Mouse (Mus musculus): ENCODE measurements around the gene Misp. TPM values are rescaled to one million over a fixed set of nuclear protein-coding genes. Genes with fewer than 3 reads are reported as not detected.

Misp gene
- total and polyA plus RNA-seq, 3 experiments = not detected

DNA sequence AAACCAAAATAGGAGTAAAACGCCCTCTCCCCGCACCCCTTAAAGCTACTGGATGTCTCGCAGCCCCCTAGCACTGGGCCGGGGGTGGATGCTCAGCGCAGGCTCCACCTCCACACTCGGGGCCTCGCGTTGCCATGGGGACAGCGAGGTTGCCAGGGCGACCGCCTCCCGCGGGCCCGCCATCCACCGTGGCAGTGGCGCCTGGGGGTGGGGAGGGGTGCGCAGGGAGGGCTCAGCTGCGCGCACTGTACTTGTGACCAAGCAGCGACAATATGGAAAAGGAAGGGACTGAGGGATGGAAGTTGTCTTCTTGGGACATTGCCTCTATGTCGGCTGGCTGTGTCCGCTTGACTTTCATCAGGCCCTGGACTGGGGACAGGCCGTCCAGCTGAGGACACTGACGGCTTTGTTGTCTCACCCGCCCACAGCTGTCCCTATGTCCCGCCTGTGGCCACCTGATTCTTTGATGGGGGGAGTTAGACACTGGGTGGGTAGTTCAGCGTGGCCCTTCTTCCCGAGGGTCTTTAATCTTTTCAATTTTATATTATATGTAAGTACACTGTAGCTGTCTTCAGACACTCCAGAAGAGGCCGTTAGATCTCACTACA is 17.0 kb upstream of the Misp start:
- dilution Hi-C loops (cut with MboI; ENCODE audit: extremely low pct_ligation_motif_present, extremely low pct_unique_long_range_greater_than_20kb, low sequenced_read_pairs) = no loop called here
- H3K4me2 ChIP-seq (ENCODE audit: insufficient read depth, low read depth, poor library complexity, severe bottlenecking) = no peak overlapping the region
- H3K9me3 ChIP-seq (replicated peaks; ENCODE audit: low read length) = peaks cover 2% of the 10 kb centered on the region

GRCm38 (mm10) chr10:79805636-79806035 is 15.2 kb upstream of the Misp start:
- Histone ChIP-seq H3K9ac (ENCODE audit: insufficient read depth, low read depth) (no peak overlapping the region), H3K36me3 (replicated peaks in 1 of 2; ENCODE audit: control insufficient read depth in 1 of 2, insufficient read depth in 1 of 2, low read length in 1 of 2) (no peaks in the 10 kb centered on the region), H3K79me2 (replicated peaks; ENCODE audit: control insufficient read depth, extremely low read depth, insufficient read depth, poor library complexity, severe bottlenecking) (no peaks in the 10 kb centered on the region), H3K27me3 (replicated peaks) (peaks cover 31% of the 10 kb centered on the region), H3K4me2 (ENCODE audit: insufficient read depth, low read depth, poor library complexity, severe bottlenecking) (no peak overlapping the region), H3K9me3 (replicated peaks; ENCODE audit: low read length) (no peaks in the 10 kb centered on the region), H3K27ac (ENCODE audit: insufficient read depth, low read depth) (no peak overlapping the region), H3K4me1 (ENCODE audit: control insufficient read depth in 1 of 2, insufficient read depth in 2 of 2) (peaks cover 0 to 9% of the 10 kb centered on the region in 2 experiments; a peak in 2 of 4 replicates), H3K4me3 (replicated peaks in 1 of 3; ENCODE audit: low read depth in 2 of 3, low read length in 2 of 3, poor library complexity in 1 of 3) (no peak overlapping the region)
- no peak for DNase-seq (ENCODE audit: extremely low read depth)
- dilution Hi-C loops (cut with MboI; ENCODE audit: extremely low pct_ligation_motif_present, extremely low pct_unique_long_range_greater_than_20kb, low sequenced_read_pairs) (no loop called here), in situ Hi-C loops (cut with MboI; ENCODE audit: low pct_ligation_motif_present, low pct_unique_long_range_greater_than_20kb, low sequenced_read_pairs) (no loop called here)
- no peak for TF ChIP-seq ZMIZ1 (IDR thresholded peaks at IDR 0.05; ENCODE audit: low read depth, low read length)

More for the DNA sequence above, 17.0 kb upstream of the Misp start:
- Histone ChIP-seq H3K4me1 (ENCODE audit: control insufficient read depth in 1 of 2, insufficient read depth in 2 of 2) (peaks cover 0 to 9% of the 10 kb centered on the region in 2 experiments; a peak in 2 of 4 replicates), H3K79me2 (replicated peaks; ENCODE audit: control insufficient read depth, extremely low read depth, insufficient read depth, poor library complexity, severe bottlenecking) (no peaks in the 10 kb centered on the region), H3K36me3 (replicated peaks in 1 of 2; ENCODE audit: control insufficient read depth in 1 of 2, insufficient read depth in 1 of 2, low read length in 1 of 2) (no peaks in the 10 kb centered on the region), H3K9ac (ENCODE audit: insufficient read depth, low read depth) (no peak overlapping the region), H3K27me3 (replicated peaks) (peaks cover 31% of the 10 kb centered on the region), H3K27ac (ENCODE audit: insufficient read depth, low read depth) (no peak overlapping the region), H3K4me3 (replicated peaks in 1 of 3; ENCODE audit: low read depth in 2 of 3, low read length in 2 of 3, poor library complexity in 1 of 3) (no peak overlapping the region)
- DNase-seq (ENCODE audit: extremely low read depth) = no peak
- TF ChIP-seq SMC3 (IDR thresholded peaks at IDR 0.05; ENCODE audit: low read depth, low read length) = no peak
- TF ChIP-seq ZMIZ1 (IDR thresholded peaks at IDR 0.05; ENCODE audit: low read depth, low read length) = no peak
- no peak for TF ChIP-seq HCFC1 (IDR thresholded peaks at IDR 0.05; ENCODE audit: low read depth, low read length)
- no peak for TF ChIP-seq USF2 (conservative IDR thresholded peaks at IDR 0.05; ENCODE audit: low read depth, low read length)
- in situ Hi-C loops (cut with MboI; ENCODE audit: low pct_ligation_motif_present, low pct_unique_long_range_greater_than_20kb, low sequenced_read_pairs) = no loop called here

DNA sequence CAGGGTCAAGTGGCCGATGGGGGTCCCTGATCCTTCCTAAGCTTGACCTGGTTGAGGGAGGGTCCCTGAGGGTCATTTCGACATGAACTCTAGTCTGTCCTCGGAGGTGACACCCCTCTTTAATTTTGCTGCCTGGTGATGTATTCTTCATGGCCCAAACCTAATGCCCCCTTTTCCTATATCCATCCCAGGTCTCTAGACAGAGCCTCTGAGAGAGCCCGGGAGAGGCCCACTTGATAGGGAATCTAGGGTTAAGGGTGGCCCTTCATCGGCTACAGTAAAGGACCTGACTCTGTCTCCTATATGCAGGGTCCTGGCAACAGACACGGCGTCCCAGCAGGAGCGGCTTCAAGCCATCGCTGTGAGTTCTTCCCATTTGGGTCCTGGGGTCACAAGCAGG is 14.5 kb upstream of the Misp start:
- Histone ChIP-seq H3K9me3 (replicated peaks; ENCODE audit: low read length) (no peaks in the 10 kb centered on the region), H3K27me3 (replicated peaks) (peaks cover 31% of the 10 kb centered on the region), H3K79me2 (replicated peaks; ENCODE audit: control insufficient read depth, extremely low read depth, insufficient read depth, poor library complexity, severe bottlenecking) (no peaks in the 10 kb centered on the region), H3K4me1 (ENCODE audit: control insufficient read depth in 1 of 2, insufficient read depth in 2 of 2) (peaks cover 0 to 9% of the 10 kb centered on the region in 2 experiments; a peak in 2 of 4 replicates), H3K4me3 (replicated peaks in 1 of 3; ENCODE audit: low read depth in 2 of 3, low read length in 2 of 3, poor library complexity in 1 of 3) (no peak overlapping the region), H3K36me3 (replicated peaks in 1 of 2; ENCODE audit: control insufficient read depth in 1 of 2, insufficient read depth in 1 of 2, low read length in 1 of 2) (no peaks in the 10 kb centered on the region), H3K9ac (ENCODE audit: insufficient read depth, low read depth) (no peak overlapping the region), H3K27ac (ENCODE audit: insufficient read depth, low read depth) (no peak overlapping the region), H3K4me2 (ENCODE audit: insufficient read depth, low read depth, poor library complexity, severe bottlenecking) (no peak overlapping the region)
- no peak for DNase-seq (ENCODE audit: extremely low read depth)
- dilution Hi-C loops (cut with MboI; ENCODE audit: extremely low pct_ligation_motif_present, extremely low pct_unique_long_range_greater_than_20kb, low sequenced_read_pairs) = no loop called here
- in situ Hi-C loops (cut with MboI; ENCODE audit: low pct_ligation_motif_present, low pct_unique_long_range_greater_than_20kb, low sequenced_read_pairs) = no loop called here
- TF ChIP-seq CHD2 (IDR thresholded peaks at IDR 0.05; ENCODE audit: low read length) (no peak), IRF4 (IDR thresholded peaks at IDR 0.05; ENCODE audit: low read depth, low read length) (no peak), ZC3H11A (IDR thresholded peaks at IDR 0.05; ENCODE audit: low read depth, low read length) (no peak), CHD1 (IDR thresholded peaks at IDR 0.05; ENCODE audit: low read depth, low read length) (no peak), ZKSCAN1 (IDR thresholded peaks at IDR 0.05; ENCODE audit: borderline replicate concordance, low read depth, low read length) (no peak), UBTF (IDR thresholded peaks at IDR 0.05; ENCODE audit: low read depth, low read length) (no peak), SMC3 (IDR thresholded peaks at IDR 0.05; ENCODE audit: low read depth, low read length) (no peak), RCOR1 (conservative IDR thresholded peaks at IDR 0.05; ENCODE audit: low read depth, low read length) (no peak), RAD21 (IDR thresholded peaks at IDR 0.05; ENCODE audit: low read depth, low read length) (no peak), KAT2A (IDR thresholded peaks at IDR 0.05; ENCODE audit: insufficient replicate concordance, low read length) (no peak), SIN3A (IDR thresholded peaks at IDR 0.05; ENCODE audit: low read length) (no peak), ZMIZ1 (IDR thresholded peaks at IDR 0.05; ENCODE audit: low read depth, low read length) (no peak), NELFE (IDR thresholded peaks at IDR 0.05; ENCODE audit: low read depth, low read length) (no peak), ETS1 (conservative IDR thresholded peaks at IDR 0.05; ENCODE audit: low read depth, low read length) (no peak), ZNF384 (IDR thresholded peaks at IDR 0.05; ENCODE audit: low read depth, low read length) (no peak), CTCF (conservative IDR thresholded peaks at IDR 0.05 in 1 of 2, IDR thresholded peaks at IDR 0.05 in 1 of 2; ENCODE audit: low read depth in 2 of 2, low read length in 2 of 2) (no peak), GABPA (IDR thresholded peaks at IDR 0.05; ENCODE audit: insufficient replicate concordance, low read depth, low read length) (no peak), JUND (conservative IDR thresholded peaks at IDR 0.05; ENCODE audit: low read depth, low read length) (no peak)

Data from CH12.LX (cell line).